6 mouse cellular contexts compared by ENCODE assay signal in genomic region chr8:35104465-35104876, GRCm38 (mm10).
DNase-seq lines count a peak whose midpoint lies in the region; ATAC-seq lines count a peak whose summit lies in the region.
"Not testable (repeated sequence)": the region's sequence is repeated elsewhere in the genome, so short reads cannot be mapped to it uniquely, and the experiment has no call there.

No protein-coding gene starts in this region.

- H3K4me1 ChIP-seq in heart, embryonic 11.5 days (ENCODE audit: control insufficient read depth, insufficient read depth, low read length); intestine, embryonic 14.5 days (replicated peaks; ENCODE audit: control insufficient read depth, insufficient read depth, low read length); lung, embryonic 16.5 days (replicated peaks; ENCODE audit: control insufficient read depth, insufficient read depth, low read length); stomach, embryonic 14.5 days (ENCODE audit: control insufficient read depth, insufficient read depth, low read length): not testable (repeated sequence)
- H3K4me1 ChIP-seq in heart, embryonic 15.5 days (replicated peaks): peaks cover 18% of the 10 kb centered on the region

- not testable (repeated sequence) for H3K27me3 ChIP-seq in heart, embryonic 11.5 days (ENCODE audit: control insufficient read depth, insufficient read depth, low read length); heart, embryonic 15.5 days; intestine, embryonic 14.5 days (replicated peaks; ENCODE audit: control insufficient read depth, insufficient read depth, low read length); lung, embryonic 16.5 days (ENCODE audit: control insufficient read depth, insufficient read depth, low read depth, low read length); stomach, embryonic 14.5 days (ENCODE audit: control insufficient read depth, insufficient read depth, low read length)

- H3K9ac ChIP-seq in heart, embryonic 11.5 days (ENCODE audit: low read depth, low read length); heart, embryonic 15.5 days; intestine, embryonic 14.5 days (ENCODE audit: low read length); lung, embryonic 16.5 days (ENCODE audit: low read length); stomach, embryonic 14.5 days (replicated peaks; ENCODE audit: low read depth, low read length): not testable (repeated sequence)

- H3K4me2 ChIP-seq in heart, embryonic 11.5 days; heart, embryonic 15.5 days; intestine, embryonic 14.5 days (ENCODE audit: low read length); lung, embryonic 16.5 days (ENCODE audit: low read depth, low read length); stomach, embryonic 14.5 days (replicated peaks; ENCODE audit: low read depth, low read length): not testable (repeated sequence)

- not testable (repeated sequence) for ATAC-seq in heart, embryonic 11.5 days (replicated peaks; ENCODE audit: insufficient number of reproducible peaks, low FRiP score, low TSS enrichment)
- ATAC-seq in heart, embryonic 15.5 days (replicated peaks; ENCODE audit: insufficient number of reproducible peaks, insufficient read depth, low FRiP score, low read depth): peak; percentile 69
- peak; percentile 78 for ATAC-seq in intestine, embryonic 14.5 days (replicated peaks; ENCODE audit: low FRiP score, low TSS enrichment, low read depth)
- peak; percentile 7; the same call in 1 of the 2 replicates for ATAC-seq in lung, embryonic 16.5 days (ENCODE audit: low read depth)
- peak; percentile 81 for ATAC-seq in stomach, embryonic 14.5 days (ENCODE audit: insufficient number of reproducible peaks, insufficient read depth, low FRiP score, low read depth)

- DNase-seq in ZHBTc4 (ENCODE audit: low read depth, low spot score): peak; percentile 14
- DNase-seq in intestine, embryonic 14.5 days (ENCODE audit: low spot score): peak; percentile 60

- not testable (repeated sequence) for H3K36me3 ChIP-seq in heart, embryonic 11.5 days (ENCODE audit: control insufficient read depth, insufficient read depth, low read length); heart, embryonic 15.5 days; intestine, embryonic 14.5 days (ENCODE audit: control insufficient read depth, insufficient read depth, low read length); lung, embryonic 16.5 days (ENCODE audit: control insufficient read depth, insufficient read depth, low read length); stomach, embryonic 14.5 days (ENCODE audit: control insufficient read depth, insufficient read depth, low read length)

- H3K4me3 ChIP-seq in heart, embryonic 11.5 days (ENCODE audit: low read depth, low read length); heart, embryonic 15.5 days; intestine, embryonic 14.5 days (ENCODE audit: low read depth, low read length); lung, embryonic 16.5 days (ENCODE audit: low read length); stomach, embryonic 14.5 days (ENCODE audit: low read depth, low read length): not testable (repeated sequence)

- H3K9me3 ChIP-seq in heart, embryonic 11.5 days (replicated peaks; ENCODE audit: control insufficient read depth, low read length); heart, embryonic 15.5 days (replicated peaks); intestine, embryonic 14.5 days (ENCODE audit: control insufficient read depth, low read length); lung, embryonic 16.5 days (ENCODE audit: control insufficient read depth, low read length); stomach, embryonic 14.5 days (ENCODE audit: control insufficient read depth, low read depth, low read length): not testable (repeated sequence)

- peak overlapping the region; percentile 41; the same call in 1 of the 2 replicates for H3K27ac ChIP-seq in heart, embryonic 11.5 days (ENCODE audit: low read depth, low read length)
- peak overlapping the region; percentile 25; the same call in 1 of the 2 replicates for H3K27ac ChIP-seq in heart, embryonic 15.5 days
- not testable (repeated sequence) for H3K27ac ChIP-seq in intestine, embryonic 14.5 days (ENCODE audit: low read depth); lung, embryonic 16.5 days (ENCODE audit: low read length); stomach, embryonic 14.5 days (ENCODE audit: low read length)
